9 mouse cellular contexts compared by ENCODE assay signal in genomic region chr3:97937068-97937944, GRCm38 (mm10). TPM values are rescaled to one million over a fixed set of nuclear protein-coding genes. Genes with fewer than 3 reads are reported as not detected.
A peak's percentile ranks its signal among the peaks of the same experiment; 100 is the strongest.
DNase-seq lines count a peak whose midpoint lies in the region; ATAC-seq and TF ChIP-seq lines count a peak whose summit lies in the region.
"Had no signal": no experiment of that assay in that cellular context is flagged by ENCODE, and none has a peak within 500 bp of the region (broad histone marks: within the 10 kb centered on the region; RNA-seq: fewer than 3 reads in every experiment).

No protein-coding gene starts in this region.

- peak; percentile 93 for DNase-seq in kidney, postnatal 0 days (ENCODE audit: low spot score)
- no peak for DNase-seq in kidney, adult 18-20 months
- peak; percentile 59 for DNase-seq in c-Kit-positive CD71-positive TER-119-negative erythroid progenitor cells, embryonic 14.5 days (ENCODE audit: low read depth)
- DNase-seq in gastrocnemius, postnatal 10 days, result no peak

- whole genome bisulfite sequencing in kidney, postnatal 0 days, result 25% methylated on average over 17 of the region's 17 CpGs
- 25% methylated on average over 17 of the region's 17 CpGs for WGBS in hindbrain, embryonic 16.5 days
- 23% methylated on average over 17 of the region's 17 CpGs for WGBS in neural tube, embryonic 13.5 days

- no peak overlapping the region for H3K4me2 ChIP-seq in kidney, postnatal 0 days (ENCODE audit: low read length)
- H3K4me2 ChIP-seq in hindbrain, embryonic 16.5 days (ENCODE audit: low read length), result 0 out of 2 replicates have a peak overlapping the region, but pooled peaks have one; percentile 5
- H3K4me2 ChIP-seq in neural tube, embryonic 13.5 days, result no peak overlapping the region
- H3K4me2 ChIP-seq: heart, embryonic 15.5 days had no signal

- peak; percentile 83 for ATAC-seq in kidney, postnatal 0 days (replicated peaks; ENCODE audit: low FRiP score, low read depth)
- 0 out of 2 replicates have a peak, but pooled peaks have one; percentile 15 for ATAC-seq in hindbrain, embryonic 16.5 days
- ATAC-seq in neural tube, embryonic 13.5 days (ENCODE audit: low read depth), result peak; percentile 51; the same call in 1 of the 2 replicates
- no peak for ATAC-seq in erythroid progenitor cell, adult 5-6 weeks (replicated peaks; ENCODE audit: low FRiP score, poor library complexity, severe bottlenecking)

- H3K27ac ChIP-seq in kidney, postnatal 0 days, result 0 out of 2 replicates have a peak overlapping the region, but pooled peaks have one; percentile 42
- H3K27ac ChIP-seq in hindbrain, embryonic 16.5 days (ENCODE audit: low read depth, low read length), result no peak overlapping the region
- 0 out of 2 replicates have a peak overlapping the region, but pooled peaks have one; percentile 29 for H3K27ac ChIP-seq in neural tube, embryonic 13.5 days (replicated peaks)
- H3K27ac ChIP-seq: heart, embryonic 15.5 days; macrophage had no signal

- H3K4me3 ChIP-seq in kidney, postnatal 0 days (replicated peaks; ENCODE audit: low read depth, low read length), result no peak overlapping the region
- no peak overlapping the region for H3K4me3 ChIP-seq in hindbrain, embryonic 16.5 days (ENCODE audit: low read length)
- H3K4me3 ChIP-seq in neural tube, embryonic 13.5 days, result no peak overlapping the region
- H3K4me3 ChIP-seq: heart, embryonic 15.5 days had no signal

- H3K9ac ChIP-seq in kidney, postnatal 0 days (ENCODE audit: low read depth, low read length), result no peak overlapping the region
- H3K9ac ChIP-seq in hindbrain, embryonic 16.5 days (ENCODE audit: low read depth, low read length), result no peak overlapping the region
- H3K9ac ChIP-seq in neural tube, embryonic 13.5 days, result no peak overlapping the region
- H3K9ac ChIP-seq: heart, embryonic 15.5 days had no signal

- H3K27me3 ChIP-seq in kidney, postnatal 0 days (ENCODE audit: insufficient read depth, low read length), result no peaks in the 10 kb centered on the region
- H3K27me3 ChIP-seq in hindbrain, embryonic 16.5 days (replicated peaks; ENCODE audit: control insufficient read depth, insufficient read depth, low read length), result no peaks in the 10 kb centered on the region
- H3K27me3 ChIP-seq in neural tube, embryonic 13.5 days, result peaks cover 4% of the 10 kb centered on the region; the same call in 1 of the 2 replicates
- H3K27me3 ChIP-seq: heart, embryonic 15.5 days had no signal

- no peaks in the 10 kb centered on the region for H3K9me3 ChIP-seq in kidney, postnatal 0 days (replicated peaks; ENCODE audit: low read length)
- no peaks in the 10 kb centered on the region for H3K9me3 ChIP-seq in hindbrain, embryonic 16.5 days (ENCODE audit: control insufficient read depth, low read length)
- H3K9me3 ChIP-seq in neural tube, embryonic 13.5 days, result no peaks in the 10 kb centered on the region
- H3K9me3 ChIP-seq: heart, embryonic 15.5 days had no signal

- H3K4me1 ChIP-seq in kidney, postnatal 0 days (replicated peaks; ENCODE audit: insufficient read depth, low read length), result peaks cover 31% of the 10 kb centered on the region
- peaks cover 31% of the 10 kb centered on the region for H3K4me1 ChIP-seq in hindbrain, embryonic 16.5 days (ENCODE audit: control insufficient read depth, insufficient read depth, low read depth, low read length)
- peaks cover 63% of the 10 kb centered on the region for H3K4me1 ChIP-seq in neural tube, embryonic 13.5 days (replicated peaks)

- TF ChIP-seq CTCF in kidney, postnatal 0 days (IDR thresholded peaks at IDR 0.05; ENCODE audit: low read depth), result no peak

- H3K36me3 ChIP-seq in kidney, postnatal 0 days (ENCODE audit: insufficient read depth, low read length), result no peaks in the 10 kb centered on the region
- H3K36me3 ChIP-seq in hindbrain, embryonic 16.5 days (ENCODE audit: control insufficient read depth, insufficient read depth, low read length), result no peaks in the 10 kb centered on the region
- no peaks in the 10 kb centered on the region for H3K36me3 ChIP-seq in neural tube, embryonic 13.5 days
- H3K36me3 ChIP-seq: heart, embryonic 15.5 days had no signal

RNA-seq across cellular contexts. Expression of gene Sec22b, which starts 36.3 kb away (rescaled TPM):
- polyA plus RNA-seq in kidney, postnatal 0 days (2015; fragmentation: Nextera tagmentation; extraction: Ambion mirVana), result 97.7 and 102 TPM in 2 replicates
- polyA plus RNA-seq in hindbrain, embryonic 16.5 days (2015; fragmentation: Nextera tagmentation; extraction: Ambion mirVana), result 97.5 and 102 TPM in 2 replicates
- 106 and 111 TPM in 2 replicates for polyA plus RNA-seq in neural tube, embryonic 13.5 days (2015; fragmentation: Nextera tagmentation; extraction: Ambion mirVana)
- total RNA-seq in erythroid progenitor cell, adult 5-6 weeks (2015; ENCODE audit: low replicate concordance), result 23.5 and 38.2 TPM in 2 replicates
- total RNA-seq in erythroid progenitor cell, adult 5-6 weeks (2017; ENCODE audit: low replicate concordance), result 8.7 and 31.7 TPM in 2 replicates
- total RNA-seq in gastrocnemius, postnatal 10 days (2021), result 10 to 100 TPM; 38.8 to 42.7 TPM

RNA-seq across cellular contexts. Expression of gene Pde4dip, which starts 48.8 kb away (rescaled TPM):
- polyA plus RNA-seq in kidney, postnatal 0 days (2015; fragmentation: Nextera tagmentation; extraction: Ambion mirVana), result 17.6 and 18.0 TPM in 2 replicates
- polyA plus RNA-seq in hindbrain, embryonic 16.5 days (2015; fragmentation: Nextera tagmentation; extraction: Ambion mirVana), result 60.3 and 69.9 TPM in 2 replicates
- polyA plus RNA-seq in neural tube, embryonic 13.5 days (2015; fragmentation: Nextera tagmentation; extraction: Ambion mirVana), result 62.7 and 66.6 TPM in 2 replicates
- total RNA-seq in erythroid progenitor cell, adult 5-6 weeks (2015; ENCODE audit: low replicate concordance), result 1.3 and 1.8 TPM in 2 replicates
- 1.8 and 2.3 TPM in 2 replicates for total RNA-seq in erythroid progenitor cell, adult 5-6 weeks (2017; ENCODE audit: low replicate concordance)
- total RNA-seq in gastrocnemius, postnatal 10 days (2021), result 1,000 to 10,000 TPM; 1,278 to 1,422 TPM

Comparison
In these comparisons a context has a peak if more than half of its experiments do, and no peak if none do; other contexts are left out.
1. DNase-seq: peak in kidney, postnatal 0 days (single experiment) and c-Kit-positive CD71-positive TER-119-negative erythroid progenitor cells, embryonic 14.5 days (single experiment); none in kidney, adult 18-20 months (single experiment) and gastrocnemius, postnatal 10 days (single experiment).